Mouse (Mus musculus) limb, embryonic 12.5 days (tissue): ENCODE data around the gene St8sia2. TPM values are rescaled to one million over a fixed set of nuclear protein-coding genes. Genes with fewer than 3 reads are reported as not detected.

ENCODE experiments used
- ATAC-seq: fragments of 200-750 bp; cut with Nextera tagmentation; 2 replicates; pipeline ENCODE4 v1.8.0; 2017; ENCODE audit warnings: low read depth, moderate TSS enrichment; ENCODE audit not compliant: insufficient number of reproducible peaks, insufficient read depth, low FRiP score, low TSS enrichment
- H3K27ac ChIP-seq: fragments of 300-500 bp; sonication (generic); 2 replicates; pipeline ENCODE4 v1.5.1; 2016; ENCODE audit warnings: mild to moderate bottlenecking, moderate library complexity
- H3K27me3 ChIP-seq: fragments of 300-500 bp; sonication (generic); 2 replicates; pipeline ENCODE4 v1.6.1; 2016; ENCODE audit warnings: mild to moderate bottlenecking, moderate library complexity
- H3K36me3 ChIP-seq: fragments of 300-500 bp; sonication (generic); 2 replicates; pipeline ENCODE4 v1.6.1; 2016; ENCODE audit warnings: mild to moderate bottlenecking, moderate library complexity
- H3K4me1 ChIP-seq: fragments of 300-500 bp; sonication (generic); replicated peaks from 2 replicates; pipeline ENCODE4 v1.6.1; 2016
- H3K4me2 ChIP-seq: fragments of 300-500 bp; sonication (generic); 2 replicates; pipeline ENCODE4 v1.6.1; 2016; ENCODE audit warnings: mild to moderate bottlenecking, moderate library complexity
- H3K4me3 ChIP-seq: fragments of 300-500 bp; sonication (generic); replicated peaks from 2 replicates; pipeline ENCODE4 v1.5.1; 2016; ENCODE audit warnings: mild to moderate bottlenecking
- H3K9ac ChIP-seq: fragments of 300-500 bp; sonication (generic); replicated peaks from 2 replicates; pipeline ENCODE4 v1.6.1; 2016; ENCODE audit warnings: mild to moderate bottlenecking, moderate library complexity
- H3K9me3 ChIP-seq: fragments of 300-500 bp; sonication (generic); 2 replicates; pipeline ENCODE4 v1.6.1; 2016; ENCODE audit warnings: mild to moderate bottlenecking, moderate library complexity
- WGBS: fragments of 180-500 bp; shearing (Covaris S2); methylation state at CpG from one replicate; pipeline ENCODE4 v1.1.7; 2016; 5-methylcytosine and 5-hydroxymethylcytosine counted together
- polyA plus RNA-seq: library from polyadenylated mRNA; unstranded; fragments of >200 nt; fragmentation: Nextera tagmentation; extraction: Ambion mirVana; gene quantifications from 2 replicates; pipeline ENCODE4 v1.2.1, GENCODE M21; 2016

St8sia2 gene
- 14.6 and 19.4 TPM in 2 replicates for polyA plus RNA-seq

- Histone ChIP-seq H3K36me3 (no peaks in the 10 kb centered on the region), H3K9me3 (no peaks in the 10 kb centered on the region), H3K4me3 (peak within 1 kb of the TSS; percentile 84), H3K27ac (peak within 1 kb of the TSS; percentile 89), H3K4me1 (peaks cover 33% of the 10 kb centered on the region), H3K4me2 (peak within 1 kb of the TSS; percentile 83), H3K27me3 (peaks cover 28% of the 10 kb centered on the region), H3K9ac (peak within 1 kb of the TSS; percentile 91)
- 0% methylated on average over 30 of the region's 42 CpGs for WGBS
- peak; percentile 90 for ATAC-seq
These were observed at the start of gene St8sia2 for GRCm38 (mm10) chr7:74013601-74014175. St8sia2 (minus strand) TSS chr7:74013690.

GRCm38 (mm10) chr7:74061076-74061475, 47.6 kb upstream of the St8sia2 start:
- ATAC-seq = no peak
- Histone ChIP-seq H3K27ac (no peak overlapping the region), H3K4me3 (no peak overlapping the region), H3K27me3 (no peaks in the 10 kb centered on the region), H3K9me3 (no peaks in the 10 kb centered on the region), H3K36me3 (no peaks in the 10 kb centered on the region), H3K4me1 (peaks cover 19% of the 10 kb centered on the region), H3K4me2 (no peak overlapping the region), H3K9ac (no peak overlapping the region)
- WGBS = 89% methylated on average over 6 of the region's 6 CpGs

DNA sequence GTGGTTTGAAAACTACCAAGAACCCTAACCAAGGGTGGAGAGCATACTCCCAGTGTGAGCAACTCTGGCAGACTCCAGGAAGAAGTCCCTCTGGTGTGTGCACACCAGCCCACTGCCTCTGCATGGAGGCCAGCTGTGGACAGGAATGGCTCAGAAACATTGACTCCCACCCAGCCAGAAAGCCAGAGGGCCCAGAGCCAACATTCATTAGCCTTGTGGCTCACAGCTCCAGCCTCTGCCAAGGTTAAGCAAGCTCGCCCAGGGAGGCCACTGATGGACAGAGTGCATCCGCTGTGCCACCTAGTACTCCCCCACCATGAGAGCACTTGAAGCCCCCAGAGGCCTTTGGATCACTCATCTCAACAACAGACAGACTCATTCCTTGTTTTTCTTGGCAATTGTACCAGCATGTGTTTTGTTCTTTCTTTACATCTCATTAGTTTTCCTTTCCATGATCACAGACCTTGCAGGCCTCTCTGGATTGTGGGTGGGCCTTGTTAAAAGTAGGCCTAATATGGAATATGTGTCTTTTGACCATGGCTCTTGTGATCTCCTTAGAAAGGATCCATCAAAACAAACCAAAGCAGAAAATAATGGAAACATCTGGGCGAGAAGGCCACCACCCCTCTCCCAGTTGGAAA, 46.9 kb upstream of the St8sia2 start:
- WGBS = 84% methylated on average over 3 of the region's 3 CpGs
- H3K9ac ChIP-seq = no peak overlapping the region
- no peaks in the 10 kb centered on the region for H3K36me3 ChIP-seq
- peaks cover 17% of the 10 kb centered on the region for H3K4me1 ChIP-seq
- no peak for ATAC-seq
- no peaks in the 10 kb centered on the region for H3K27me3 ChIP-seq
- no peak overlapping the region for H3K4me2 ChIP-seq
- no peak overlapping the region for H3K4me3 ChIP-seq
- no peaks in the 10 kb centered on the region for H3K9me3 ChIP-seq
- no peak overlapping the region for H3K27ac ChIP-seq

GRCm38 (mm10) chr7:74059684-74060083, 46.2 kb upstream of the St8sia2 start:
- Histone ChIP-seq H3K9me3 (no peaks in the 10 kb centered on the region), H3K27ac (no peak overlapping the region), H3K4me2 (no peak overlapping the region), H3K36me3 (no peaks in the 10 kb centered on the region), H3K9ac (no peak overlapping the region), H3K4me1 (peaks cover 9% of the 10 kb centered on the region; the same call in 1 of the 2 replicates), H3K4me3 (no peak overlapping the region), H3K27me3 (no peaks in the 10 kb centered on the region)
- 84% methylated on average over 3 of the region's 3 CpGs for WGBS
- ATAC-seq = no peak

- Histone ChIP-seq H3K4me3 (no peak overlapping the region), H3K9ac (no peak overlapping the region), H3K9me3 (no peaks in the 10 kb centered on the region), H3K27me3 (no peaks in the 10 kb centered on the region), H3K27ac (no peak overlapping the region), H3K4me1 (0 out of 2 replicates have a peak, but pooled peaks cover 4% of the 10 kb centered on the region), H3K36me3 (no peaks in the 10 kb centered on the region), H3K4me2 (no peak overlapping the region)
- WGBS = 89% methylated on average over 3 of the region's 3 CpGs
- no peak for ATAC-seq
These were observed 42.3 kb upstream of the St8sia2 start for GRCm38 (mm10) chr7:74055753-74056152.

DNA sequence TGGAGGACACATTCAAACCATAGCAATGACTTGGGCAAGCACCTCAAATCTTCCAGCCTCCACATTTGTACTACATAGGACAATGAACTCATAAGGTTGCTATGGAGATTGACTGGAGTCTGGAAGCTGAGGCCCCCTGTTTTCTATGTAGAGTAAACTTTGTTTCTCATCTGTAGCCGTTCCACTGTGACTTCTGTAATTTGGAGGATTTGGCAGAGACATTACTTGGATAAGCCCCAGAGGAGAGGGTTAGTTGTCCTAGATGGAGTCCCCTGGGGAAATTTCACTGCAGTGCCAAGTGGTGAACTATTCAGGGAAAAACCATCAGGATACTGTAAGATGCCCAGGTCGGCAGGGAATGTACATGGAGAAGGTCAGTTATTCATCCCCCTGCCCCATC, 34.1 kb upstream of the St8sia2 start:
- no peak for ATAC-seq
- Histone ChIP-seq H3K4me1 (no peaks in the 10 kb centered on the region), H3K9ac (no peak overlapping the region), H3K36me3 (no peaks in the 10 kb centered on the region), H3K4me2 (no peak overlapping the region), H3K27ac (no peak overlapping the region), H3K4me3 (no peak overlapping the region), H3K9me3 (no peaks in the 10 kb centered on the region), H3K27me3 (no peaks in the 10 kb centered on the region)
- 94% methylated on average over 2 of the region's 2 CpGs for WGBS

- WGBS = 79% methylated on average over 8 of the region's 8 CpGs
- H3K9me3 ChIP-seq = no peaks in the 10 kb centered on the region
These were observed 31.9 kb upstream of the St8sia2 start for GRCm38 (mm10) chr7:74045166-74045957.

GRCm38 (mm10) chr7:74043562-74044138, 30.2 kb upstream of the St8sia2 start:
- no peaks in the 10 kb centered on the region for H3K9me3 ChIP-seq
- no peak overlapping the region for H3K4me3 ChIP-seq
- peak overlapping the region; percentile 41; the same call in 1 of the 2 replicates for H3K27ac ChIP-seq
- H3K36me3 ChIP-seq = no peaks in the 10 kb centered on the region
- WGBS = 72% methylated on average over 13 of the region's 13 CpGs
- no peak overlapping the region for H3K4me2 ChIP-seq
- H3K4me1 ChIP-seq = no peaks in the 10 kb centered on the region
- ATAC-seq = no peak
- H3K9ac ChIP-seq = no peak overlapping the region
- no peaks in the 10 kb centered on the region for H3K27me3 ChIP-seq

More at GRCm38 (mm10) chr7:74045166-74045957, 31.9 kb upstream of the St8sia2 start:
- Histone ChIP-seq H3K9ac (no peak overlapping the region), H3K27ac (no peak overlapping the region), H3K4me3 (no peak overlapping the region), H3K27me3 (no peaks in the 10 kb centered on the region), H3K36me3 (no peaks in the 10 kb centered on the region), H3K4me1 (no peaks in the 10 kb centered on the region), H3K4me2 (no peak overlapping the region)
- ATAC-seq = no peak

GRCm38 (mm10) chr7:74025007-74025406, 11.5 kb upstream of the St8sia2 start:
- Histone ChIP-seq H3K4me2 (no peak overlapping the region), H3K9me3 (no peaks in the 10 kb centered on the region), H3K27me3 (no peaks in the 10 kb centered on the region), H3K27ac (no peak overlapping the region), H3K36me3 (no peaks in the 10 kb centered on the region), H3K9ac (no peak overlapping the region), H3K4me1 (no peaks in the 10 kb centered on the region), H3K4me3 (no peak overlapping the region)
- 17% methylated on average over 5 of the region's 5 CpGs for WGBS
- ATAC-seq = no peak

DNA sequence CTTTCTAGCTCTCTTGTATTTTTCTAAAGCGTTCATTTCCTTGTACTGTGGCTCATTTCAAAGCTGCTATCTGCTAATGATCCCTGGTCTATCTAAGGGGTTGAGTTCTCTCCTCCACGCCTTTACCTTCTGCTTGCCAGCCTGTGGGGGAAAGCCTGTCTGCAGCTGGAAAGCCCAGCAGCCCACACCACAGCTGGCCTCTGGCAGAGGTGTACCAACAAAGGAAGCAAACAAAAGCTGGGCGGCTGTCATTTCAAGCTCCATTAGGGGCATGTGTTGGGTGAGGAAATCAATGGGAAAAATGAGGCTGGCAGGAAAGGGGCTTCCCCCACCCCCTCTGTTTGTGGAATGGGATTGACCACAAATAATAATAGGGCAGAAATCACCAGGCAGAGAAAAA, 10.7 kb upstream of the St8sia2 start:
- Histone ChIP-seq H3K4me1 (no peaks in the 10 kb centered on the region), H3K9ac (no peak overlapping the region), H3K27ac (no peak overlapping the region), H3K27me3 (no peaks in the 10 kb centered on the region; the same call in 1 of the 2 replicates), H3K36me3 (no peaks in the 10 kb centered on the region), H3K4me2 (no peak overlapping the region), H3K4me3 (no peak overlapping the region), H3K9me3 (no peaks in the 10 kb centered on the region)
- no peak for ATAC-seq
- 77% methylated on average over 3 of the region's 3 CpGs for WGBS

DNA sequence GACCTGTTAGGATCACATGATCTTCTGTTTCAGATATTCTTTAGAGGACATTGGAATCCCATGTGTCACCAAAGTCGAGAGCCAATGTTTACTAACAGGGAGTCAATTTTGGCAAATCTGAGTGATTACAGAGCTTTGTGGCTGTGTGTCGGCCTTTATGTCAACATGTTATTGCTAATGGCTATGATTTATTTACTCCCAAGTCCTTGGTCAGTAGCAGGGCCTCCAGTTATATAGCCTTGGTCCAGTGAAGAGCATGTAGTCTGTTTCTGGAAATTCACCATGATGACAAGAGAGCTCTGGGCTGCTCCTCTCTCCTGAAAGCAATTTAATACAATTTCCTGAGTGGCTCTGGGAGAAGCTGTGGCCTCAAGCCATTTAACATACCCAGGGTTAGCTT, 9.1 kb upstream of the St8sia2 start:
- no peak overlapping the region for H3K27ac ChIP-seq
- no peaks in the 10 kb centered on the region; the same call in 1 of the 2 replicates for H3K27me3 ChIP-seq
- H3K4me1 ChIP-seq = no peaks in the 10 kb centered on the region
- no peak overlapping the region for H3K9ac ChIP-seq
- H3K4me3 ChIP-seq = no peak overlapping the region
- H3K36me3 ChIP-seq = no peaks in the 10 kb centered on the region
- no peaks in the 10 kb centered on the region for H3K9me3 ChIP-seq
- WGBS = 27% methylated on average over 2 of the region's 2 CpGs
- no peak for ATAC-seq
- no peak overlapping the region for H3K4me2 ChIP-seq
